In the genomic region with DNA sequence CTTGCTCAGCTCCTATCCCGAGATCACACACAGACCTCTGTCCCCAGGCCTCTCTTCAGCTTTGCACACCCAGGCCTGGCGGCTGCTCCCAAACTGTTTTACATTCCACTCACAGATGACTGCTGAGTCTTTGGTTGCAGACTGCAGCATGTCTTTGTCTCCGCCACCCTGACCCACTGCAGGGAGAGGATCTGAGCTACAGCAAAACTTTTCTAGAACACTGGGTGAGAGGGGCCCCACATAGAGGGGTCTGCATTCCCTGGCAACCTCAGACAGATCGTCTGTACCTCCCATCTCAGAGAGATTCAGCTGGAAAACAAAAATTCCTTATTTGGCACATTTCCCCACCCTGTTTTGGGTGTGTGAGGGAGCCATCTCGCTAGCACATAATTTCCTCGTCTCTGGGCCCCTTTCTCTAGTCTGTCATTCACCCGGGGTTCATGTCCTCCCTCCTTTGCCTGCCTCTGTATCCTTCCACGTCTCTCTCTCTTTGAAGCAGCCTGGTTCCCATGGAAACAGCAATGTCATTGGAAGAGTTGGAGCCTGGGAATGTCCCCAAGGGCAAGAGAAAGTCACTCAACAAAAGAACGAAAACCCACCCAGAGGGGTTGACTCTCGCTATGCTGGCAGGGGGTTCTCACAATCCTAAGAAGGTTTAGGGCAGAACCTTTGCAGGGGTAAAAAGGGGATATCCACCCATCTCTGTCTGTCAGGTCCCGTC, we compare ENCODE assay signal across 8 mouse cellular contexts. TPM values are rescaled to one million over a fixed set of nuclear protein-coding genes. Genes with fewer than 3 reads are reported as not detected.
DNase-seq lines count a peak whose midpoint lies in the region; ATAC-seq and TF ChIP-seq lines count a peak whose summit lies in the region.

No protein-coding gene starts in this region.

- no peak overlapping the region for H3K4me3 ChIP-seq in heart, embryonic 15.5 days
- no peak overlapping the region for H3K4me3 ChIP-seq in hindbrain, postnatal 0 days (ENCODE audit: low read length)
- peak overlapping the region; percentile 41 for H3K4me3 ChIP-seq in midbrain, embryonic 10.5 days
- H3K4me3 ChIP-seq in stomach, postnatal 0 days (ENCODE audit: low read depth, low read length), result no peak overlapping the region

- WGBS in heart, embryonic 15.5 days, result 15% methylated on average over 11 of the region's 11 CpGs
- WGBS in hindbrain, postnatal 0 days, result 4% methylated on average over 11 of the region's 11 CpGs
- WGBS in midbrain, embryonic 10.5 days, result 8% methylated on average over 11 of the region's 11 CpGs
- WGBS in stomach, postnatal 0 days, result 22% methylated on average over 11 of the region's 11 CpGs

- 0 out of 2 replicates have a peak overlapping the region, but pooled peaks have one; percentile 25 for H3K4me2 ChIP-seq in heart, embryonic 15.5 days
- peak overlapping the region; percentile 33 for H3K4me2 ChIP-seq in hindbrain, postnatal 0 days (ENCODE audit: low read depth, low read length)
- H3K4me2 ChIP-seq in stomach, postnatal 0 days (replicated peaks; ENCODE audit: low read depth), result no peak overlapping the region

- H3K4me1 ChIP-seq in heart, embryonic 15.5 days (replicated peaks), result peaks cover 22% of the 10 kb centered on the region
- peaks cover 23% of the 10 kb centered on the region for H3K4me1 ChIP-seq in hindbrain, postnatal 0 days (ENCODE audit: insufficient read depth, low read length)
- peaks cover 58% of the 10 kb centered on the region for H3K4me1 ChIP-seq in midbrain, embryonic 10.5 days
- H3K4me1 ChIP-seq in stomach, postnatal 0 days (replicated peaks; ENCODE audit: control insufficient read depth, insufficient read depth), result no peaks in the 10 kb centered on the region; the same call in 1 of the 2 replicates

- no peak for DNase-seq in heart, adult 18-20 months
- DNase-seq in embryo, embryonic 11 days, result peak; percentile 87
- DNase-seq in hindbrain, postnatal 0 days (ENCODE audit: low spot score), result peak; percentile 90
- peak; percentile 82 for DNase-seq in midbrain, embryonic 10.5 days (ENCODE audit: low spot score)
- DNase-seq in stomach, postnatal 0 days (ENCODE audit: low spot score), result no peak
- DNase-seq in ovary, postnatal 14 days (ENCODE audit: low spot score), result no peak
- no peak for DNase-seq in spleen, postnatal 4 days (ENCODE audit: low spot score in 2 of 2)

- no peaks in the 10 kb centered on the region for H3K36me3 ChIP-seq in heart, embryonic 15.5 days
- peaks cover 4% of the 10 kb centered on the region; the same call in 1 of the 2 replicates for H3K36me3 ChIP-seq in hindbrain, postnatal 0 days (ENCODE audit: insufficient read depth, low read length)
- H3K36me3 ChIP-seq in midbrain, embryonic 10.5 days, result peaks cover 12% of the 10 kb centered on the region; the same call in 1 of the 2 replicates
- H3K36me3 ChIP-seq in stomach, postnatal 0 days (ENCODE audit: control insufficient read depth, insufficient read depth, low read length), result no peaks in the 10 kb centered on the region

- no peaks in the 10 kb centered on the region for H3K9me3 ChIP-seq in heart, embryonic 15.5 days (replicated peaks)
- H3K9me3 ChIP-seq in hindbrain, postnatal 0 days (ENCODE audit: low read length), result no peaks in the 10 kb centered on the region
- H3K9me3 ChIP-seq in midbrain, embryonic 10.5 days (replicated peaks), result no peaks in the 10 kb centered on the region
- H3K9me3 ChIP-seq in stomach, postnatal 0 days (ENCODE audit: control insufficient read depth, low read length), result no peaks in the 10 kb centered on the region

- H3K27ac ChIP-seq in heart, embryonic 15.5 days, result 0 out of 2 replicates have a peak overlapping the region, but pooled peaks have one; percentile 22
- H3K27ac ChIP-seq in hindbrain, postnatal 0 days, result peak overlapping the region; percentile 85
- peak overlapping the region; percentile 93 for H3K27ac ChIP-seq in midbrain, embryonic 10.5 days (replicated peaks)
- peak overlapping the region; percentile 69; the same call in 1 of the 2 replicates for H3K27ac ChIP-seq in stomach, postnatal 0 days (replicated peaks)

- 0 out of 2 replicates have a peak overlapping the region, but pooled peaks have one; percentile 7 for H3K9ac ChIP-seq in heart, embryonic 15.5 days
- H3K9ac ChIP-seq in hindbrain, postnatal 0 days (replicated peaks; ENCODE audit: low read length), result peak overlapping the region; percentile 31; the same call in 1 of the 2 replicates
- peak overlapping the region; percentile 23; the same call in 1 of the 2 replicates for H3K9ac ChIP-seq in stomach, postnatal 0 days (ENCODE audit: low read length)

- ATAC-seq in heart, embryonic 15.5 days (replicated peaks; ENCODE audit: insufficient number of reproducible peaks, insufficient read depth, low FRiP score, low read depth), result no peak
- peak; percentile 84 for ATAC-seq in hindbrain, postnatal 0 days
- ATAC-seq in stomach, postnatal 0 days (ENCODE audit: low FRiP score, low TSS enrichment), result no peak

- no peak for TF ChIP-seq EP300 in stomach, postnatal 0 days (optimal IDR thresholded peaks at IDR 0.05)

- peaks cover 17% of the 10 kb centered on the region for H3K27me3 ChIP-seq in heart, embryonic 15.5 days
- no peaks in the 10 kb centered on the region for H3K27me3 ChIP-seq in hindbrain, postnatal 0 days (ENCODE audit: insufficient read depth, low read length)
- peaks cover 20% of the 10 kb centered on the region for H3K27me3 ChIP-seq in midbrain, embryonic 10.5 days (ENCODE audit: low read depth, poor library complexity, severe bottlenecking)
- H3K27me3 ChIP-seq in stomach, postnatal 0 days (ENCODE audit: control insufficient read depth, insufficient read depth, low read length), result 0 out of 2 replicates have a peak, but pooled peaks cover 2% of the 10 kb centered on the region

- no peak for TF ChIP-seq CTCF in hindbrain, postnatal 0 days (IDR thresholded peaks at IDR 0.05; ENCODE audit: low read depth)
- TF ChIP-seq CTCF in stomach, postnatal 0 days (IDR thresholded peaks at IDR 0.05; ENCODE audit: low read depth), result no peak

RNA-seq across cellular contexts. Expression of gene Cspg5, which starts 6.4 kb away (rescaled TPM):
- 2.0 and 2.6 TPM in 2 replicates for polyA plus RNA-seq in heart, embryonic 15.5 days (2015; fragmentation: Nextera tagmentation; extraction: Ambion mirVana)
- under 1 TPM in 1 of 2 experiments, not detected in 1; 0.39 TPM for total RNA-seq in heart, adult 18-20 months (2021)
- 412 and 470 TPM in 2 replicates for total RNA-seq in hindbrain, postnatal 0 days (2014; rRNA removed)
- 261 and 266 TPM in 2 replicates for polyA plus RNA-seq in hindbrain, postnatal 0 days (2015; fragmentation: Nextera tagmentation; extraction: Ambion mirVana)
- polyA plus RNA-seq in midbrain, embryonic 10.5 days (2016; fragmentation: Nextera tagmentation; extraction: Ambion mirVana), result 8.4 and 13.5 TPM in 2 replicates
- 3.0 and 3.3 TPM in 2 replicates for polyA plus RNA-seq in stomach, postnatal 0 days (2015; fragmentation: Nextera tagmentation; extraction: Ambion mirVana)

RNA-seq across cellular contexts. Expression of gene Elp6, which starts 55.0 kb away (rescaled TPM):
- 11.7 and 14.3 TPM in 2 replicates for polyA plus RNA-seq in heart, embryonic 15.5 days (2015; fragmentation: Nextera tagmentation; extraction: Ambion mirVana)
- 1 to 10 TPM; 1.8 to 2.7 TPM for total RNA-seq in heart, adult 18-20 months (2021)
- total RNA-seq in hindbrain, postnatal 0 days (2014; rRNA removed), result 27.6 and 30.9 TPM in 2 replicates
- 30.0 and 31.1 TPM in 2 replicates for polyA plus RNA-seq in hindbrain, postnatal 0 days (2015; fragmentation: Nextera tagmentation; extraction: Ambion mirVana)
- polyA plus RNA-seq in midbrain, embryonic 10.5 days (2016; fragmentation: Nextera tagmentation; extraction: Ambion mirVana), result 45.1 and 45.6 TPM in 2 replicates
- 10.1 and 11.6 TPM in 2 replicates for polyA plus RNA-seq in stomach, postnatal 0 days (2015; fragmentation: Nextera tagmentation; extraction: Ambion mirVana)

Comparison
In these comparisons a context has a peak if more than half of its experiments do, and no peak if none do; other contexts are left out.
1. H3K27ac ChIP-seq: peak in every context shown above with its lines; median percentile 93 in midbrain, embryonic 10.5 days; 85 in hindbrain, postnatal 0 days; 69 in stomach, postnatal 0 days; 22 in heart, embryonic 15.5 days.
2. DNase-seq: peak in embryo, embryonic 11 days (single experiment), hindbrain, postnatal 0 days (single experiment) and midbrain, embryonic 10.5 days (single experiment); none in heart, adult 18-20 months (0 of 2), stomach, postnatal 0 days (single experiment), ovary, postnatal 14 days (single experiment) and spleen, postnatal 4 days (0 of 2).
3. RNA of gene Cspg5, which starts 6.4 kb away (polyA plus RNA-seq): 261 to 266 TPM in hindbrain, postnatal 0 days; 8.4 to 13.5 TPM in midbrain, embryonic 10.5 days, 3.0 to 3.3 TPM in stomach, postnatal 0 days and 2.0 to 2.6 TPM in heart, embryonic 15.5 days; every median in the first group is over 10 times any median in the second.
4. Peak in every context shown above with its lines, with median percentiles within 50 percentile points of each other: H3K9ac ChIP-seq.